Mouse (Mus musculus) CH12.LX (cell line): ENCODE results near the gene Lmna. TPM values are rescaled to one million over a fixed set of nuclear protein-coding genes. Genes with fewer than 3 reads are reported as not detected.

Source experiments
- DNase-seq: peaks from one replicate; pipeline ENCODE4 v3.0.0-alpha.2; 2013; ENCODE audit errors: extremely low read depth
- H3K27ac ChIP-seq: 2 replicates; pipeline ENCODE4 v1.5.1; 2012; ENCODE audit warnings: low read depth, mild to moderate bottlenecking, control low read depth, moderate library complexity; ENCODE audit not compliant: insufficient read depth
- H3K27me3 ChIP-seq: replicated peaks from 2 replicates; pipeline ENCODE3; 2012; ENCODE audit warnings: inconsistent platforms
- H3K36me3 ChIP-seq, 2 experiments: replicated peaks in 1 of 2; 2 replicates each; pipeline versions ENCODE3 to v1.6.1; 2012; ENCODE audit warnings: inconsistent platforms in 1 of 2, low read length in 1 of 2, mild to moderate bottlenecking in 1 of 2, mixed read lengths in 1 of 2, moderate library complexity in 1 of 2; ENCODE audit not compliant: control insufficient read depth in 1 of 2, insufficient read depth in 1 of 2
- H3K4me1 ChIP-seq, 2 experiments: 2 replicates each; pipeline ENCODE4 v1.6.1; 2012; ENCODE audit warnings: inconsistent platforms in 1 of 2, moderate library complexity in 1 of 2; ENCODE audit not compliant: insufficient read depth in 2 of 2, control insufficient read depth in 1 of 2
- H3K4me2 ChIP-seq: 2 replicates; pipeline ENCODE4 v1.6.1; 2012; ENCODE audit warnings: low read depth, mild to moderate bottlenecking, control low read depth; ENCODE audit not compliant: poor library complexity, insufficient read depth, severe bottlenecking
- H3K4me3 ChIP-seq, 3 experiments: fragments of 150-350 bp in 1 of 3; sonication (generic) in 1 of 3; replicated peaks in 1 of 3; 2 replicates each; pipeline versions ENCODE3 to v1.5.1; 2011 to 2012; ENCODE audit warnings: low read depth in 2 of 3, low read length in 2 of 3, mild to moderate bottlenecking in 2 of 3, moderate library complexity in 2 of 3, control low read depth in 1 of 3, improper control_type of control experiment in 1 of 3, inconsistent platforms in 1 of 3, mixed read lengths in 1 of 3; ENCODE audit not compliant: poor library complexity in 1 of 3
- H3K79me2 ChIP-seq: replicated peaks from 2 replicates; pipeline ENCODE4 v1.6.1; 2012; ENCODE audit warnings: mild to moderate bottlenecking, moderate library complexity; ENCODE audit not compliant: control insufficient read depth, poor library complexity, insufficient read depth, severe bottlenecking; ENCODE audit errors: extremely low read depth
- H3K9ac ChIP-seq: 2 replicates; pipeline ENCODE4 v1.6.1; 2012; ENCODE audit warnings: low read depth, mild to moderate bottlenecking, control low read depth, moderate library complexity; ENCODE audit not compliant: insufficient read depth
- H3K9me3 ChIP-seq: replicated peaks from 2 replicates; pipeline ENCODE3; 2012; ENCODE audit warnings: low read length, inconsistent platforms, mixed read lengths
- BHLHE40 ChIP-seq: IDR thresholded peaks from 2 replicates; pipeline ENCODE4 v1.6.1; 2011; ENCODE audit warnings: mild to moderate bottlenecking, low read depth, low read length, improper control_type of control experiment
- CHD1 ChIP-seq: IDR thresholded peaks from 2 replicates; pipeline ENCODE4 v1.6.1; 2012; ENCODE audit warnings: low read depth, low read length, improper control_type of control experiment, inconsistent platforms
- CHD2 ChIP-seq: IDR thresholded peaks from 2 replicates; pipeline ENCODE4 v1.6.1; 2011; ENCODE audit warnings: low read length, improper control_type of control experiment
- CTCF ChIP-seq, 2 experiments: IDR thresholded peaks in 1 of 2; conservative IDR thresholded peaks in 1 of 2; 2 replicates each; pipeline ENCODE4 v1.5.1; 2011 to 2012; ENCODE audit warnings: low read depth in 2 of 2, low read length in 2 of 2, improper control_type of control experiment in 1 of 2, inconsistent platforms in 1 of 2, mild to moderate bottlenecking in 1 of 2, moderate library complexity in 1 of 2
- E2F4 ChIP-seq: IDR thresholded peaks from 2 replicates; pipeline ENCODE4 v1.6.1; 2011; ENCODE audit warnings: low read depth, low read length, improper control_type of control experiment; ENCODE audit not compliant: insufficient replicate concordance
- ELF1 ChIP-seq: IDR thresholded peaks from 2 replicates; pipeline ENCODE4 v1.6.1; 2014; ENCODE audit warnings: low read depth, mild to moderate bottlenecking, inconsistent platforms, low read length, improper control_type of control experiment
- EP300 ChIP-seq: IDR thresholded peaks from 2 replicates; pipeline ENCODE4 v1.6.1; 2011; ENCODE audit warnings: low read length, improper control_type of control experiment
- ETS1 ChIP-seq: conservative IDR thresholded peaks from 2 replicates; pipeline ENCODE4 v1.6.1; 2012; ENCODE audit warnings: low read depth, mild to moderate bottlenecking, inconsistent platforms, low read length, improper control_type of control experiment, moderate library complexity
- GABPA ChIP-seq: IDR thresholded peaks from 2 replicates; pipeline ENCODE4 v1.6.1; 2012; ENCODE audit warnings: low read depth, low read length, improper control_type of control experiment, inconsistent platforms; ENCODE audit not compliant: insufficient replicate concordance
- HCFC1 ChIP-seq: IDR thresholded peaks from 2 replicates; pipeline ENCODE4 v1.6.1; 2012; ENCODE audit warnings: low read depth, mild to moderate bottlenecking, inconsistent platforms, low read length, improper control_type of control experiment
- IRF4 ChIP-seq: IDR thresholded peaks from 2 replicates; pipeline ENCODE4 v1.6.1; 2014; ENCODE audit warnings: low read depth, mild to moderate bottlenecking, inconsistent platforms, low read length, improper control_type of control experiment
- JUN ChIP-seq: IDR thresholded peaks from 2 replicates; pipeline ENCODE4 v1.6.1; 2011; ENCODE audit warnings: low read depth, mild to moderate bottlenecking, low read length, improper control_type of control experiment, moderate library complexity; ENCODE audit not compliant: insufficient read depth
- KAT2A ChIP-seq: IDR thresholded peaks from 2 replicates; pipeline ENCODE4 v1.6.1; 2012; ENCODE audit warnings: low read length, improper control_type of control experiment, inconsistent platforms; ENCODE audit not compliant: insufficient replicate concordance
- MAFK ChIP-seq: IDR thresholded peaks from 2 replicates; pipeline ENCODE4 v1.6.1; 2011; ENCODE audit warnings: low read length, improper control_type of control experiment; ENCODE audit not compliant: insufficient replicate concordance
- MAX ChIP-seq: IDR thresholded peaks from 2 replicates; pipeline ENCODE4 v1.6.1; 2011; ENCODE audit warnings: low read length, improper control_type of control experiment
- MAZ ChIP-seq: IDR thresholded peaks from 2 replicates; pipeline ENCODE4 v1.6.1; 2012; ENCODE audit warnings: low read depth, mild to moderate bottlenecking, inconsistent platforms, low read length, improper control_type of control experiment, moderate library complexity
- MEF2A ChIP-seq: IDR thresholded peaks from 2 replicates; pipeline ENCODE4 v1.6.1; 2014; ENCODE audit warnings: low read depth, mild to moderate bottlenecking, inconsistent platforms, low read length, improper control_type of control experiment, borderline replicate concordance
- MXI1 ChIP-seq: IDR thresholded peaks from 2 replicates; pipeline ENCODE4 v1.6.1; 2011; ENCODE audit warnings: mild to moderate bottlenecking, low read depth, low read length, improper control_type of control experiment
- MYC ChIP-seq: IDR thresholded peaks from 2 replicates; pipeline ENCODE4 v1.6.1; 2011; ENCODE audit warnings: low read depth, mild to moderate bottlenecking, improper control_type of control experiment, low read length
- NELFE ChIP-seq: IDR thresholded peaks from 2 replicates; pipeline ENCODE4 v1.6.1; 2011; ENCODE audit warnings: low read depth, low read length, improper control_type of control experiment
- NRF1 ChIP-seq: IDR thresholded peaks from 2 replicates; pipeline ENCODE4 v1.6.1; 2014; ENCODE audit warnings: low read depth, mild to moderate bottlenecking, inconsistent platforms, low read length, improper control_type of control experiment, moderate library complexity
- PAX5 ChIP-seq: IDR thresholded peaks from 2 replicates; pipeline ENCODE4 v1.6.1; 2012; ENCODE audit warnings: low read length, inconsistent platforms, mixed read lengths
- POLR2A ChIP-seq: IDR thresholded peaks from 2 replicates; pipeline ENCODE4 v1.6.1; 2011; ENCODE audit warnings: low read depth, mild to moderate bottlenecking, improper control_type of control experiment, low read length
- POLR2AphosphoS2 ChIP-seq: IDR thresholded peaks from 2 replicates; pipeline ENCODE4 v1.6.1; 2011; ENCODE audit warnings: low read depth, low read length, improper control_type of control experiment
- RAD21 ChIP-seq: IDR thresholded peaks from 2 replicates; pipeline ENCODE4 v1.6.1; 2011; ENCODE audit warnings: low read depth, mild to moderate bottlenecking, low read length, improper control_type of control experiment, moderate library complexity
- RCOR1 ChIP-seq: conservative IDR thresholded peaks from 2 replicates; pipeline ENCODE4 v1.6.1; 2012; ENCODE audit warnings: low read depth, mild to moderate bottlenecking, inconsistent platforms, low read length, improper control_type of control experiment
- SIN3A ChIP-seq: IDR thresholded peaks from 2 replicates; pipeline ENCODE4 v1.6.1; 2012; ENCODE audit warnings: low read length, improper control_type of control experiment, inconsistent platforms
- SMC3 ChIP-seq: IDR thresholded peaks from 2 replicates; pipeline ENCODE4 v1.6.1; 2011; ENCODE audit warnings: low read depth, low read length, improper control_type of control experiment
- TBP ChIP-seq: conservative IDR thresholded peaks from 2 replicates; pipeline ENCODE4 v1.6.1; 2011; ENCODE audit warnings: low read depth, low read length, improper control_type of control experiment
- TCF12 ChIP-seq: IDR thresholded peaks from 2 replicates; pipeline ENCODE4 v1.6.1; 2014; ENCODE audit warnings: low read depth, mild to moderate bottlenecking, inconsistent platforms, low read length, improper control_type of control experiment
- UBTF ChIP-seq: IDR thresholded peaks from 2 replicates; pipeline ENCODE4 v1.6.1; 2012; ENCODE audit warnings: low read depth, mild to moderate bottlenecking, inconsistent platforms, low read length, improper control_type of control experiment, moderate library complexity
- USF1 ChIP-seq: IDR thresholded peaks from 2 replicates; pipeline ENCODE4 v1.6.1; 2014; ENCODE audit warnings: low read depth, mild to moderate bottlenecking, inconsistent platforms, low read length, improper control_type of control experiment
- USF2 ChIP-seq: conservative IDR thresholded peaks from 2 replicates; pipeline ENCODE4 v1.6.1; 2011; ENCODE audit warnings: low read depth, low read length, improper control_type of control experiment
- ZC3H11A ChIP-seq: IDR thresholded peaks from 2 replicates; pipeline ENCODE4 v1.6.1; 2012; ENCODE audit warnings: low read depth, mild to moderate bottlenecking, inconsistent platforms, low read length, improper control_type of control experiment
- ZKSCAN1 ChIP-seq: IDR thresholded peaks from 2 replicates; pipeline ENCODE4 v1.6.1; 2012; ENCODE audit warnings: low read depth, inconsistent platforms, low read length, improper control_type of control experiment, borderline replicate concordance
- ZMIZ1 ChIP-seq: IDR thresholded peaks from 2 replicates; pipeline ENCODE4 v1.6.1; 2012; ENCODE audit warnings: low read depth, mild to moderate bottlenecking, inconsistent platforms, low read length, improper control_type of control experiment
- ZNF384 ChIP-seq: IDR thresholded peaks from 2 replicates; pipeline ENCODE4 v1.6.1; 2012; ENCODE audit warnings: low read depth, low read length, improper control_type of control experiment, inconsistent platforms
- dilution Hi-C: fragments of 300-500 bp; cut with MboI; formaldehyde crosslinking; loops from 2 replicates; pipeline ENCODE4 v1.14.3; 2020; ENCODE audit warnings: low sequenced_read_pairs; ENCODE audit not compliant: extremely low pct_unique_long_range_greater_than_20kb, extremely low pct_ligation_motif_present
- in situ Hi-C: fragments of 300-500 bp; cut with MboI; formaldehyde crosslinking; loops from 3 replicates; pipeline ENCODE4 v1.14.3; 2019; ENCODE audit warnings: low sequenced_read_pairs, low pct_ligation_motif_present, low pct_unique_long_range_greater_than_20kb, mixed read lengths
- polyA plus RNA-seq: library from polyadenylated mRNA; unstranded; fragments of >175 nt; gene quantifications from 2 replicates; pipeline ENCODE4 v1.2.1, GENCODE M21; 2012; ENCODE audit warnings: low read depth; ENCODE audit not compliant: insufficient read length
- total RNA-seq, 2 experiments: library from RNA; depleted of rRNA; stranded (reverse); fragments of 300-350 nt in 1 of 2; fragments of >200 nt in 1 of 2; gene quantifications; 2 replicates each; pipeline ENCODE4 v1.2.3; 2012 to 2014

The Lmna gene
- total and polyA plus RNA-seq, 3 experiments = 16.1 to 67.7 (median 17.2) TPM

GRCm38 (mm10) chr3:88552676-88553524, 43.1 kb upstream of the Lmna start, which contains the start of gene Lamtor2:
Gene Lamtor2, minus strand, starts transcription at chr3:88553074.
- peak within 1 kb of the TSS; percentile 82 for H3K4me2 ChIP-seq
- peak within 1 kb of the TSS; percentile 92 to 97 (median 93) for H3K4me3 ChIP-seq
- H3K4me1 ChIP-seq = peaks cover 7 to 28% of the 10 kb centered on the region in 2 experiments; a peak in 3 of 4 replicates
- peak within 1 kb of the TSS; percentile 91 for H3K9ac ChIP-seq
- peaks cover 14% of the 10 kb centered on the region for H3K79me2 ChIP-seq
- H3K36me3 ChIP-seq = peaks cover 19 to 46% of the 10 kb centered on the region in 2 experiments
- peak; percentile 97 for DNase-seq
- peak within 1 kb of the TSS; percentile 70 for H3K27ac ChIP-seq
- dilution Hi-C loops = no loop called here
- no peaks in the 10 kb centered on the region for H3K9me3 ChIP-seq
- in situ Hi-C loops = loop anchor here (10.0 kb wide), 1 partner anchor 202 kb away; no protein-coding TSS in a partner anchor
- TF ChIP-seq ETS1 (no peak), KAT2A (peak; percentile 99), ZNF384 (no peak), NRF1 (peak; percentile 53), USF1 (peak; percentile 50), ZKSCAN1 (no peak), NELFE (no peak; the same call in 1 of the 2 replicates), JUN (no peak), MAZ (peak; percentile 86; the same call in 1 of the 2 replicates), SIN3A (no peak; the same call in 1 of the 2 replicates), TCF12 (peak; percentile 89), RAD21 (no peak), E2F4 (peak; percentile 91; the same call in 1 of the 2 replicates), MYC (peak; percentile 99), POLR2A (peak; percentile 73), TBP (0 out of 2 replicates have a peak, but pooled peaks have one; percentile 10), MAX (peak; percentile 90), ELF1 (peak; percentile 92), ZMIZ1 (peak; percentile 43; the same call in 1 of the 2 replicates), EP300 (no peak), PAX5 (no peak), POLR2AphosphoS2 (peak; percentile 28; the same call in 1 of the 2 replicates), BHLHE40 (peak; percentile 3; the same call in 1 of the 2 replicates), ZC3H11A (no peak), IRF4 (peak; percentile 54), MAFK (no peak), HCFC1 (peak; percentile 99), MXI1 (peak; percentile 83), MEF2A (peak; percentile 19; the same call in 1 of the 2 replicates), CTCF (conservative IDR thresholded peaks at IDR 0.05 in 1 of 2, IDR thresholded peaks at IDR 0.05 in 1 of 2; ENCODE audit: low read depth in 2 of 2, low read length in 2 of 2) (no peak), RCOR1 (no peak), USF2 (no peak), SMC3 (no peak), CHD2 (peak; percentile 54; the same call in 1 of the 2 replicates), UBTF (no peak; the same call in 1 of the 2 replicates), CHD1 (no peak), GABPA (peak; percentile 76; the same call in 1 of the 2 replicates)
- TF ChIP-seq, all 38 proteins: peak for 20
- no peaks in the 10 kb centered on the region for H3K27me3 ChIP-seq
